Mouse (Mus musculus): Measurements from ENCODE around the gene Cmbl. TPM values are rescaled to one million over a fixed set of nuclear protein-coding genes. Genes with fewer than 3 reads are reported as not detected.

The Cmbl gene
- 151 and 228 TPM in 2 replicates for polyA plus RNA-seq (2015; fragmentation: Nextera tagmentation; extraction: Ambion mirVana)

GRCm38 (mm10) chr15:31565184-31565583, at the start of gene Cmbl:
Gene Cmbl, plus strand, starts transcription at chr15:31565389.

GRCm38 (mm10) chr15:31530659-31531445, 34.3 kb upstream of the Cmbl start, which contains the start of gene March6:
Gene March6, minus strand, starts transcription at chr15:31531053.

GRCm38 (mm10) chr15:31601646-31602374, 36.6 kb downstream of the Cmbl start, which contains the start of the genes Cct5 and Fam173b:
Gene Cct5, minus strand, starts transcription at chr15:31601804.
Gene Fam173b, plus strand, starts transcription at chr15:31601852.

Other genes with a start within 250 kb of the Cmbl start
- 1.6 and 1.7 TPM in 2 replicates for gene Ankrd33b, start 197.7 kb upstream of the Cmbl start, polyA plus RNA-seq (2015; fragmentation: Nextera tagmentation; extraction: Ambion mirVana)
- gene Ropn1l, start 111.7 kb upstream of the Cmbl start, polyA plus RNA-seq (2015; fragmentation: Nextera tagmentation; extraction: Ambion mirVana), result 4.5 and 10.9 TPM in 2 replicates
- 21.5 and 32.6 TPM in 2 replicates for gene March6, start 34.3 kb upstream of the Cmbl start, polyA plus RNA-seq (2015; fragmentation: Nextera tagmentation; extraction: Ambion mirVana)
- 276 and 330 TPM in 2 replicates for gene Cct5, start 36.4 kb downstream of the Cmbl start, polyA plus RNA-seq (2015; fragmentation: Nextera tagmentation; extraction: Ambion mirVana)
- 13.3 and 18.8 TPM in 2 replicates for gene Fam173b, start 36.5 kb downstream of the Cmbl start, polyA plus RNA-seq (2015; fragmentation: Nextera tagmentation; extraction: Ambion mirVana)

Measured in adrenal gland, postnatal 0 days (tissue).